Mouse (Mus musculus): ENCODE measurements around the gene Gckr. TPM values are rescaled to one million over a fixed set of nuclear protein-coding genes. Genes with fewer than 3 reads are reported as not detected.

The Gckr gene
- polyA plus RNA-seq, 1 experiment from 2014 or later: 0.48 TPM

DNA sequence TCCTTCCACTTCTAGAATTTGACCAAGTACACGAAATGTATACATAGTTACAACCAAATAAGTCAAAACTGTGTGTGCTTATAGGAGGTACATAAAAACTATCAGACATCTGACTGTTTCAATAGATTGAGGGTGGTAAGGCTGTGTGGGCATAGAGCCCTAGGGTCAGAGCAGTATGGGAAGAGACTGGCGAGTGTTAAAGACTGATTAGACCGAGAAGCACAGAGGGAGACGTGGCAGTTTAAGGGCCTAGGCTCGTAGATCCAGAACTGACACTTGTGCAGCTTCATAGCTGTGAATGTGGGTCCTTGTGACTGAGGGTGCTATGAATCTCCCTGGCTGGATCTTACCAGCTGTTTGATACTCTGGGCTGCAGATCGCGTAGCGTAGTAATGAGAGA lies 42.3 kb upstream of the Gckr start:
- ATAC-seq (replicated peaks; ENCODE audit: insufficient number of reproducible peaks, low FRiP score, low TSS enrichment, low read depth) (no peak), DNase-seq (ENCODE audit: low spot score) (no peak)
- no peak overlapping the region for H3K27ac ChIP-seq (replicated peaks; ENCODE audit: low read depth, low read length)
- 87% methylated on average over 8 of the region's 8 CpGs for WGBS
- no peaks in the 10 kb centered on the region for H3K9me3 ChIP-seq (replicated peaks; ENCODE audit: control insufficient read depth, low read length)
- peaks cover 13% of the 10 kb centered on the region for H3K4me1 ChIP-seq (ENCODE audit: control insufficient read depth, insufficient read depth, low read length)
- no peaks in the 10 kb centered on the region for H3K27me3 ChIP-seq (ENCODE audit: control insufficient read depth, insufficient read depth, low read length)
- H3K9ac ChIP-seq (replicated peaks; ENCODE audit: low read length): no peak overlapping the region
- no peak overlapping the region for H3K4me3 ChIP-seq (ENCODE audit: low read depth, low read length)
- no peaks in the 10 kb centered on the region; the same call in none of the 2 replicates for H3K36me3 ChIP-seq (replicated peaks; ENCODE audit: control insufficient read depth, insufficient read depth, low read depth, low read length)
- H3K4me2 ChIP-seq (ENCODE audit: low read depth, low read length): no peak overlapping the region

DNA sequence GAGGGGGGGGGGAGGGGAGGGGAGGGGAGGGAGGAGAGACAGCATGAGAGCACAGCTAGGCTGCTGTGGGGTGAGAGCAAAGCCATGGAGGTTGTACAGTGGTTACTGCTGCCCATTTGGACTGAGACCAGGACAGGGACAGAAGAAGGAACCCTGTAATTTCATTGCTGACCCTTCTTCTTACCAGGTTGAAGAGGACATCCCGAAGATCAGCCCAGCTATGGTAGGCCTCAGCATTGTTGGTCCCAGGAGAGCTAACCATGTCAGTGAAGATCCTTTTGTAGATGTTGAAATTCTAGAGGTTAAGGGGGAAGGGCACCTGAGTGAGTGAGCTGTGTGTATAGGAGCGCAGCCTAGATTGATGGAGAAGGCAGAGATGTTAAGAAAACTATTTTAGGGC lies 41.9 kb upstream of the Gckr start:
- Histone ChIP-seq H3K36me3 (replicated peaks; ENCODE audit: control insufficient read depth, insufficient read depth, low read depth, low read length) (no peaks in the 10 kb centered on the region; the same call in none of the 2 replicates), H3K9ac (replicated peaks; ENCODE audit: low read length) (no peak overlapping the region), H3K9me3 (replicated peaks; ENCODE audit: control insufficient read depth, low read length) (no peaks in the 10 kb centered on the region), H3K4me3 (ENCODE audit: low read depth, low read length) (no peak overlapping the region), H3K4me1 (ENCODE audit: control insufficient read depth, insufficient read depth, low read length) (peaks cover 13% of the 10 kb centered on the region), H3K27ac (replicated peaks; ENCODE audit: low read depth, low read length) (no peak overlapping the region), H3K4me2 (ENCODE audit: low read depth, low read length) (no peak overlapping the region), H3K27me3 (ENCODE audit: control insufficient read depth, insufficient read depth, low read length) (no peaks in the 10 kb centered on the region)
- WGBS: 93% methylated on average over 2 of the region's 2 CpGs
- no peak for DNase-seq (ENCODE audit: low spot score)
- ATAC-seq (replicated peaks; ENCODE audit: insufficient number of reproducible peaks, low FRiP score, low TSS enrichment, low read depth): no peak

DNA sequence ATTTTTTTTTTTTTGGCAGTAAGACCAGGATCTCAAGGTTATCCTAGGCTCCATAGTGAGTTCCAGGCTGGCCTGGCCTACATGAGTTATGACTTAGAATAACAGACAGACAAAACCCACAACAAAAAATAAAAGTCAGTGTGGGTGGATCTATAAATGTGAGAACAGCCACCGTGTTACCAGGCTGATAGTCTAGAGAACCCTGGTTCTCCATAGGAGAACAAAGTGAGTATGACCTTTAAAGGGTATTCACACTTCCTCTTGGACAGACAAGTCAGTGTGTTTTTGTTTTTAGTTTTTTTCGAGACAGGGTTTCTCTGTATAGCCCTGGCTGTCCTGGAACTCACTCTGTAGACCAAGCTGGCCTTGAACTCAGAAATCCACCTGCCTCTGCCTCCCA lies 41.3 kb upstream of the Gckr start:
- 88% methylated on average over 2 of the region's 2 CpGs for WGBS
- no peak for DNase-seq (ENCODE audit: low spot score)
- Histone ChIP-seq H3K4me3 (ENCODE audit: low read depth, low read length) (no peak overlapping the region), H3K4me2 (ENCODE audit: low read depth, low read length) (no peak overlapping the region), H3K27me3 (ENCODE audit: control insufficient read depth, insufficient read depth, low read length) (no peaks in the 10 kb centered on the region), H3K4me1 (ENCODE audit: control insufficient read depth, insufficient read depth, low read length) (peaks cover 11% of the 10 kb centered on the region), H3K36me3 (replicated peaks; ENCODE audit: control insufficient read depth, insufficient read depth, low read depth, low read length) (no peaks in the 10 kb centered on the region; the same call in none of the 2 replicates), H3K9me3 (replicated peaks; ENCODE audit: control insufficient read depth, low read length) (no peaks in the 10 kb centered on the region), H3K9ac (replicated peaks; ENCODE audit: low read length) (no peak overlapping the region), H3K27ac (replicated peaks; ENCODE audit: low read depth, low read length) (no peak overlapping the region)
- no peak for ATAC-seq (replicated peaks; ENCODE audit: insufficient number of reproducible peaks, low FRiP score, low TSS enrichment, low read depth)

DNA sequence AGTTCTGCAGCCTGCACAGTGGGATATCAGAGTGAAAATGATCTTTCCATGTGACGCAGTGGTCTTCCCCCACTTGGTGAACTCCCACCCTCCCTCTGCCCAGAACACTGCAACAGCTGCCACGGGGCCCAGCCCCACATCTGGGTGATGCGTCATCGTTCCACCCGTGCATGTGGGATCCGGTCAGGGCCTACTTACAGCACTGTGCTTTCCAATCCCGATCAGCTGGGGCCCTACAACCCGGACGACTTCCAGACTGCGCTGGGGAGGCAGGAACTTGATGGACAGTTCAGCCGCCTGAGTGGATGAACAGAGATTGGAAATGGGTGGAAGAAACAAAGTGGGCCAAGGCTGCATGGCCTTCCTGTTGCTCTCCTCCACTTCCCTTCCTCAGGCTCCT lies 39.6 kb upstream of the Gckr start:
- Histone ChIP-seq H3K9me3 (replicated peaks; ENCODE audit: control insufficient read depth, low read length) (no peaks in the 10 kb centered on the region), H3K27ac (replicated peaks; ENCODE audit: low read depth, low read length) (no peak overlapping the region), H3K36me3 (replicated peaks; ENCODE audit: control insufficient read depth, insufficient read depth, low read depth, low read length) (no peaks in the 10 kb centered on the region; the same call in none of the 2 replicates), H3K9ac (replicated peaks; ENCODE audit: low read length) (no peak overlapping the region), H3K4me3 (ENCODE audit: low read depth, low read length) (no peak overlapping the region), H3K4me2 (ENCODE audit: low read depth, low read length) (no peak overlapping the region), H3K4me1 (ENCODE audit: control insufficient read depth, insufficient read depth, low read length) (no peaks in the 10 kb centered on the region; the same call in 1 of the 2 replicates), H3K27me3 (ENCODE audit: control insufficient read depth, insufficient read depth, low read length) (no peaks in the 10 kb centered on the region)
- DNase-seq (ENCODE audit: low spot score) (no peak), ATAC-seq (replicated peaks; ENCODE audit: insufficient number of reproducible peaks, low FRiP score, low TSS enrichment, low read depth) (no peak)
- 86% methylated on average over 11 of the region's 11 CpGs for WGBS

DNA sequence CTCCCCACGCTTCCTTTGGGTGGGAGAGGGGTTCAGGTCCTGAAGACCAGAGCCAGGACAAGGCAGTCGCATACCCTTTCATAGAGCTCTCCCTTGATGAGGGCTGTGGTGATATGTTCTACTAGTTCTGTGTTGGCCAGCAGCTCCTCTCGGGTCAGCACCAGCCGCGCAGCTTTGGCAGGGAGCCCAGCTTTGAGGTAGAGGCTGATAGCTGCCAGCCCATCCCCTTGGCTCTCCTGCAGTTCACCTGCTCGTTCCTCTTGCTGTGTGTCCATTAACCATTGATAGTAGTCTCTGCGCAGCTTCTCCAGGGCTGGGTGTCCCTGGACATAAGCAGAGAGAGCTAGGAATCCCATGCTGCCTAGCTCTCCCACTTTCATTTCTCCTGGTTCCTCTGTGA lies 31.1 kb upstream of the Gckr start:
- H3K36me3 ChIP-seq (replicated peaks; ENCODE audit: control insufficient read depth, insufficient read depth, low read depth, low read length): no peaks in the 10 kb centered on the region

DNA sequence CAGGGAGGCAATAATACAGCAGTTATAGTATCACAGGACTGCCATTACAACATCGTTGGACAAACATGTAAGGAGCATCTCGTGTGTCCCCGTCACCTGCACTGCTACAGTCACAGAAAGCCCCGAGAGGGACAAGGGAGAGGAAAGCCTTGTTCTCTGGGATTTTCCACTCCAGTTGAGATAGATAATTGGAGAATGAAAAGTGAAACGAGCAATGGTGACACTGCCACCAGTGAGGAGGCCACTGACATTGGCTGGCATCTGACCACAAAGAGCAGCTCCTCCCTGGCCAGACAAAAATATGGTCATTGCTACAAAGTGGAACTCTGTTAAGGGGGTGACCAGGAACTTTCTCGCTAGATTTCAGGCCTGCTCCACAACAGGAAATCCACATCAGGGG lies 29.6 kb upstream of the Gckr start:
- no peaks in the 10 kb centered on the region for H3K9me3 ChIP-seq (replicated peaks; ENCODE audit: control insufficient read depth, low read length)
- H3K4me3 ChIP-seq (ENCODE audit: low read depth, low read length): no peak overlapping the region
- no peak overlapping the region for H3K4me2 ChIP-seq (ENCODE audit: low read depth, low read length)
- no peaks in the 10 kb centered on the region for H3K27me3 ChIP-seq (ENCODE audit: control insufficient read depth, insufficient read depth, low read length)
- H3K4me1 ChIP-seq (ENCODE audit: control insufficient read depth, insufficient read depth, low read length): no peaks in the 10 kb centered on the region
- H3K36me3 ChIP-seq (replicated peaks; ENCODE audit: control insufficient read depth, insufficient read depth, low read depth, low read length): no peaks in the 10 kb centered on the region
- H3K27ac ChIP-seq (replicated peaks; ENCODE audit: low read depth, low read length): no peak overlapping the region
- no peak overlapping the region for H3K9ac ChIP-seq (replicated peaks; ENCODE audit: low read length)
- ATAC-seq (replicated peaks; ENCODE audit: insufficient number of reproducible peaks, low FRiP score, low TSS enrichment, low read depth) (no peak), DNase-seq (ENCODE audit: low spot score) (no peak)
- WGBS: 74% methylated on average over 6 of the region's 6 CpGs

More for the DNA sequence above, 31.1 kb upstream of the Gckr start:
- ATAC-seq (replicated peaks; ENCODE audit: insufficient number of reproducible peaks, low FRiP score, low TSS enrichment, low read depth) (no peak), DNase-seq (ENCODE audit: low spot score) (no peak)
- H3K4me2 ChIP-seq (ENCODE audit: low read depth, low read length): no peak overlapping the region
- H3K27ac ChIP-seq (replicated peaks; ENCODE audit: low read depth, low read length): no peak overlapping the region
- H3K9me3 ChIP-seq (replicated peaks; ENCODE audit: control insufficient read depth, low read length): no peaks in the 10 kb centered on the region
- WGBS: 90% methylated on average over 7 of the region's 7 CpGs
- H3K4me3 ChIP-seq (ENCODE audit: low read depth, low read length): no peak overlapping the region
- no peaks in the 10 kb centered on the region for H3K27me3 ChIP-seq (ENCODE audit: control insufficient read depth, insufficient read depth, low read length)
- no peaks in the 10 kb centered on the region for H3K4me1 ChIP-seq (ENCODE audit: control insufficient read depth, insufficient read depth, low read length)
- no peak overlapping the region for H3K9ac ChIP-seq (replicated peaks; ENCODE audit: low read length)

DNA sequence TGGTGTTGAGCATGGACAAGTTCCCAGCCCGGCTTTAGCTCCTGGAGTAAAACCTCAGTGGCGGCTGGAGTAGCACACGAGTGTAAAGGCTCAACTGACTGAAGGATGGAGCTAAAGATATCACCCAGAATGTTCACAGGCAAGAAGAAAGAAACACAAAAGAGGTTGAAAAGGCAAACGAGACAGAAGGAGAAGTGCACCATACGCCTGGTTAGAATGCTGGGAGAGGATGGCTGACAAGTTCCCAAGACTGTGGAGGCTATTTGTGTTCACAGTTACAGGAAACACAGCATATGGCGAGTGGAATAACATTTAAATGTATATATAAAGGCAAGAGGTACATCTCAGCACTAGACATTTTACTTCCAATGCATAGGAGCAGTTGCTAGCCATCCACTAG lies 24.2 kb upstream of the Gckr start:
- H3K4me2 ChIP-seq (ENCODE audit: low read depth, low read length): no peak overlapping the region
- ATAC-seq (replicated peaks; ENCODE audit: insufficient number of reproducible peaks, low FRiP score, low TSS enrichment, low read depth): no peak
- H3K4me1 ChIP-seq (ENCODE audit: control insufficient read depth, insufficient read depth, low read length): no peaks in the 10 kb centered on the region
- no peaks in the 10 kb centered on the region for H3K36me3 ChIP-seq (replicated peaks; ENCODE audit: control insufficient read depth, insufficient read depth, low read depth, low read length)
- 90% methylated on average over 6 of the region's 6 CpGs for WGBS
- H3K27ac ChIP-seq (replicated peaks; ENCODE audit: low read depth, low read length): no peak overlapping the region
- no peak for DNase-seq (ENCODE audit: low spot score)
- no peaks in the 10 kb centered on the region for H3K9me3 ChIP-seq (replicated peaks; ENCODE audit: control insufficient read depth, low read length)
- H3K27me3 ChIP-seq (ENCODE audit: control insufficient read depth, insufficient read depth, low read length): no peaks in the 10 kb centered on the region
- H3K4me3 ChIP-seq (ENCODE audit: low read depth, low read length): no peak overlapping the region
- H3K9ac ChIP-seq (replicated peaks; ENCODE audit: low read length): no peak overlapping the region

DNA sequence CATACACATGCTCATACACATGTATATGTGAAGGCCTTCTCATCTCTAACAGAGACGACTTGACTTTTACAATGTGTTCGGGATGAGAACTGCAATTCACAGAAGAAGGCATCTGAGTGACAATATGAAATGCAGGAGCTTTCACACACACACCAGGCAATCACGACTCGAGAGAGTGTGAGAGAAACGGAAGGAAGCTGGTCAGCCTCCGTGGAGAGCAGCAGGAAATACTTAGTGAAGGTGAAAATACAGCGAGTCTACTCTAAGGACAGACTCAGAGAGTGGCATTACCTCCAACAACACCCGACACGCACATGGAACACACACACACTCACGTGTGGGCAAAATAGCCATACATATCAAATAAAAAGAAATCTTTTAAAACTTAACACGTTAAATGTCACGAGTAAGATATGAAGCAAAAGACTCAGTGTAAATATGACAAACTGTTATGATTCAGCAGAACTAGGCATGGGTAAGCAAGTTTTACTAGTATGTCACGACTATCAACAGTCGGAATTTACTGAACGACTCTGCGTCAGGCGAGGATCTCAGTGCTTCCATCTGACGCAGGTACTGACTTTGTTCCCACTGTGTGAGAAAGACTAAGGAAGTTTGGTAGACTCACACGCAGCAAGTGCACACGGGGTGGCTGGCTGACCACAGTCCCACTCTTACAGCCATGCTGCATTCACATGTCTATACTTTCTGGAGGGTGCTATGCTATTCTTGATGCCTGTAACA lies 17.8 kb upstream of the Gckr start:
- H3K36me3 ChIP-seq (replicated peaks; ENCODE audit: control insufficient read depth, insufficient read depth, low read depth, low read length): no peaks in the 10 kb centered on the region; the same call in 1 of the 2 replicates
- 87% methylated on average over 20 of the region's 20 CpGs for WGBS
- H3K27ac ChIP-seq (replicated peaks; ENCODE audit: low read depth, low read length): no peak overlapping the region
- no peak overlapping the region for H3K9ac ChIP-seq (replicated peaks; ENCODE audit: low read length)
- H3K4me3 ChIP-seq (ENCODE audit: low read depth, low read length): no peak overlapping the region
- H3K4me2 ChIP-seq (ENCODE audit: low read depth, low read length): no peak overlapping the region
- no peaks in the 10 kb centered on the region for H3K4me1 ChIP-seq (ENCODE audit: control insufficient read depth, insufficient read depth, low read length)
- DNase-seq (ENCODE audit: low spot score) (no peak), ATAC-seq (replicated peaks; ENCODE audit: insufficient number of reproducible peaks, low FRiP score, low TSS enrichment, low read depth) (no peak)
- no peaks in the 10 kb centered on the region for H3K27me3 ChIP-seq (ENCODE audit: control insufficient read depth, insufficient read depth, low read length)
- no peaks in the 10 kb centered on the region for H3K9me3 ChIP-seq (replicated peaks; ENCODE audit: control insufficient read depth, low read length)
